Mouse (Mus musculus) urinary bladder, postnatal 14 days (tissue): ENCODE measurements at regions not wholly inside any gene's neighbourhood (a gene's known extent, or its start where the extent isn't known, plus 50 kb on each side); places are given as distances from the start of the nearest gene placed in this dataset.
A peak's percentile ranks its signal among the peaks of the same experiment; 100 is the strongest.

Source experiments
- DNase-seq: peaks from one replicate; pipeline ENCODE4 v3.0.0; 2021; ENCODE audit warnings: low spot score

DNA sequence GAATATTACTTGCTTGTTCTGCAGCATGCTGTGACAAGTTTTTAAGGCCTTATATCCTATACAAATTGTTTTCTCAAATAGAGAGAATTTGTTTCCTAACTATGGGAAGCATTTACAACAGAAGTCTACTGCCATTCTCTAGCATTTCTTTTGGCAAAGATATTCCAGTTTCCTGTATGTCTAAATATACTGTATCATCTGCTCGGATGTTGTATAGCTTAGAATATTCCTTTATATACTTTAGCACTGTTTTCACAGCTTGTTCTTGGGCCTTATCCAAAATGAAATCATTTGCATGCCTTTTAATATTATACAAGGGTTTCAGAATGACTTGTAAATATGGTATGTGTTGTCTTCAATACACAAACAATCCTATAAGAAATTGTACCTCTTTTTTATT, 92.1 kb upstream of the Ins2 start:
- DNase-seq, result no peak

DNA sequence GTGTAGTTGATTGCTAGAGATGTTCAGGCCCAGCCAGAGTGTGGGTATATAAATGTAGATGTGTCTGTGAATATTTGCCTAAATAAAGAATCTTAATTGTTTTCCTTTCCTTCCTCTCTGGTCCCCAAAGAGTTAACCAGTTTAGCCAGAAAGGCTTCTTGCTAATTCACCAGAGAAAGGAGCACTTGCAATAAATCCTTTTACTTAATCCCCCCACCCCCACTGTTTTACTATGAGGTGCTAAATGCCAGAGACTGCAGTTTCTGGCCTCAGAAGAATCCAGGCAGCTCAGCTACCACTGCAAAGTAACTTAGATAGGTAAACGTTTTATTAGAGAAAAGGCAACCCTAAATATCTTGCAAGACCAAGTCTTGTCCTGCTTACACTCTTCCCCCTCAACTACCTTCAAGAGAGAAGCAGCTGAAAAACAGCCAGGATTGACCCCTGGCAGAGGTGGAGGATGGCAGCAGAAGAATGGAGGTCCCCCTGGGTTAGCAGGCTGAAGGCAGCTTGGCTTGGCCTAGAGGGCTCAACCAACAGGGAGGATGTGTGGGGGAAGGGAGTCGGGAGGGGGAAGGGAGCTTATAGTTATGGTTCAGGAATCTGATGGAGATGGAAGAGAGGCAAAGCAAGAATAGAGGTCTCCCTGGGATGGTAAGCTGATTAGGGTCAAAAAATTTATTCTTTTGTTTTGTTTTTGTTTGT, 87.9 kb upstream of the Ins2 start:
- no peak for DNase-seq

DNA sequence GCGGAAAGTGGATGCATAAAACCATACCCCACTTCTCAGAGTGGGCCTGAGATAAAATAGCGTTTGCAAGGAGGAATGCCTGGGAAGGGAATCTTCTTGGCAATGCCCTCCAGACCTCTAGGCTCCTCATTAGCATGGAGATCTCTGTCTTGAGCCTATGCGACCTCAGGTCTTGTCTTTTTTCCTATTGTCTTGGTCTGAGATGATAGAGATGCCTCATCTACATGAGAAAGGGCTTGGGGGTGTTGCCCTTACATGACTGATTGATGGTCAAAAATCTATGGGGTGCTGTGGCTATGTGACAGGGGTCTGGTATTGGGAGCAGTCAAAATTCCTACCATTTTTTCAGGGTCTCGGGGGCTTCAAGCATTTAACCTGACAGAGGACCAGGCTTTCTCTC, 67.5 kb upstream of the Ins2 start:
- no peak for DNase-seq

GRCm38 (mm10) chr7:142799424-142799823, 56.2 kb upstream of the Ins2 start:
- DNase-seq, result peak; percentile 53

DNA sequence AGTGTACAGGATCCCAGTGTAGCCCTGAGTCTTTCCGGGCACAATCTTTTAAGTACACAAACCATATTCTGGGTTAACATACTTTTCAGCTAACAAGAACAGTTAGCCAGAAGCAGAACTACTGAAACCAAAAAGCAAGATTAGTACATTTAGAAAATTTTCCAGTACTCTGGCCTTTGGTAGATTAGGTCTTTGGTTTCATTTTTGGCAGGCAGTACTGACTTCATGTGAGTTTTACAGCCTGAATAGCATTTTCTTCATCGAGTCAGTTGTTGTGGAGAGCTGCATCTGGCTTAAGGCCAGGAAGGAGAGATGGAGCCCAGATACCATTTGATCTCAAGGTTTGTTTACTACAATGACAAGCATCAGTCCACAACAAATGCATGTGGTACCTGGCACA, 51.3 kb upstream of the Ins2 start:
- DNase-seq, result no peak
